Mouse (Mus musculus): Measurements from ENCODE around the gene Enpp6.

DNA sequence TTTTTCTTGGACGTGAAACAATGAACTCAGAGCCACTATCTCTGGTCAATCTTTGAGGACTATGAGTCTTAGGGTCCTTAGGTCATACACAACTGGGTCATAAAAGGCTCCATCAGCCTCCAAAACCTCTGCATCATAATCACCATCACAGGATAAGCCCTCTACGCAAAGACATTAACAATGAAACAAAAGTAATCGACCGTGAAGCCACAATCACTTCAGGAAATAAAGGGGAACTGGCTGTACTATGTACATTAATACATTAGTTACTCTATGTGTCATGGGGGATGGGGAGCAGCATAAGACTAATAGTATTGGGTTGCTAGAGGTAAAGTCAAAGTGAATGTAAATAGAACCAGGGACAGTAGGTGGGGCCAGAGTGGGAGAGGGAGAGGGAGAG, 59.7 kb downstream of the Enpp6 start:
- TF ChIP-seq CTCF (IDR thresholded peaks at IDR 0.05; ENCODE audit: borderline replicate concordance, insufficient read depth, low read length) (no peak), POLR2A (IDR thresholded peaks at IDR 0.05; ENCODE audit: low read depth, low read length) (no peak)
